Mouse (Mus musculus): ENCODE measurements around the gene Rock2.

The Rock2 gene

DNA sequence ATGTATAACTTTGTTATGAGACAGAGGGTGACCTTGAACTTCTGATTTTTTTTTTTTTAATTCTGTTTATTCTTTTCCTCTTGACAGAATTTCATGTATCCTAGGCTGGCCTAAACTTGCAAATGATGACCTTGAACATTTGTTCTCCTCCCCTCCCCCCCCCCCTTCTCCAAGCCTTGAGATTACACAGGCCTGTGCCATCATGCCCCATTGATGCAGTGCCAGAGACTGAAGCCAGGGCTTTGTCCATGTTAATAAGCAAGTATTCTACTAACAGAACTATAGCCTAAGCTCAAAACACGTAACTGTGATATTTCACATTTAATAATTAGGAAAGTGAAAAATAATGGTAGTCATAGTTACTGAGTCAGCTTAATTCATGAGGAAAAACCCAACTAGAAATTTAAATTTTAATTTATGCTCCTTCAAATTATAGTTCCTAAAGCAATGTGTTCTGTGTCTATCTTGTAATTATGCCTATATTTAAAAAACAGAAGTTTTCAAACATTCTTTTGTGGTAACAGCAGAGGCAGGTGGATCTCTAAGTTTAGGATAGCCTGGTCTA lies 12.7 kb downstream of the Rock2 start:
- no peak for DNase-seq

DNA sequence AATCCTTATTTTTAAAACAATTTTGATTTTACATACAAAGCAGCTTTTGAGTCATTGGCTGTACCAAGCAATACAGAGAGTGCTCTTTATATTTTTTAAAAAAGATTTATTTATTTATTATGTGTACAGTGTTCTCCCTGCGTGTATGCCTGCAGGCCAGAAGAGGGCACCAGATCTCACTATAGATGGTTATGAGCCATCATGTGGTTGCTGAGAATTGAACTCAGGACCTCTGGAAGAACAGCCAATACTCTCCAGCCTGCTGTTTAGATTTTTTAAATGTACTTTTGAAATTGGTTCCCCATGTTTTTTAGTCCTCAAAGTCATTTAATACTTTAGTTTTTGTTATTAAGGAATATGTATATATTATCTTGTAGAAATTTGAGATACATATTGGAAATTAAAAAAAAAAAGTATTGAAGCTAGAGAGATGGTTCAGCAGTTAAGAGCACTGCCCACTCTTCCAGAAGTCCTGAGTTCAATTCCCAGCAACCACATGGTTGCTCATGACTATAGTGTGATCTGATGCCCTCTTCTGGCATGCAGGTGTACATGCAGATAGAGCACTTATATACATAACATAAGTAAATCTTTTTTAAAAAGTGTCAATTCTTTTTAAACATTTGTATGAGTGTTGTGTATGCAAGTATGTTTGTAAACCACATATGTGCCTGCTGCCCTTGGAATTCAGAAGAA lies 13.4 kb downstream of the Rock2 start:
- DNase-seq, result no peak

GRCm38 (mm10) chr12:16911524-16911923 lies 16.8 kb downstream of the Rock2 start:
- no peak for DNase-seq

GRCm38 (mm10) chr12:16912600-16912999 lies 17.9 kb downstream of the Rock2 start:
- no peak for DNase-seq

GRCm38 (mm10) chr12:16920186-16920860 lies 25.6 kb downstream of the Rock2 start:
- DNase-seq, result no peak

- DNase-seq, result no peak
Measured at GRCm38 (mm10) chr12:16927889-16928288, 33.2 kb downstream of the Rock2 start.

- no peak for DNase-seq
Measured at GRCm38 (mm10) chr12:16934423-16934822, 39.7 kb downstream of the Rock2 start.

DNA sequence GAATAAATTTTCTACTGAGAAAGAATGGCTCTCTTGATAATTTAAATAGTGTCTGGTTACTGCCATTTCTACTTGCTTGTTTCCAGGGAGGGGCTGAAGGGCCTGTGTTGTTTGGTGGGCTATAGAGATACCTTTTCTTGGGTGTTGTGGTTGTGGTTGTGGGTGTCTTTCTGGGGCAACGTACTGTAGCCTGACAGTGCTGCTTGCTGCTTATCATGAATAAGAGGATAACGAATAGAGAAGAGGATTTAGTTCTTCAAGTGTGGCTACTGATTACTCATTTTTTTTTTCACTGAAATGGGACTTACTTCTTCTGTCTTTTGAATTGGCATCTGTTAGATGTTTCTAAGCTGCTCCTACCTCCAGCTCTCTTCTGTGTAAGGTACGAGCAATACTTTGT lies 47.3 kb downstream of the Rock2 start:
- no peak for DNase-seq

- DNase-seq, result no peak
Measured at GRCm38 (mm10) chr12:16948239-16948638, 53.5 kb downstream of the Rock2 start.

DNA sequence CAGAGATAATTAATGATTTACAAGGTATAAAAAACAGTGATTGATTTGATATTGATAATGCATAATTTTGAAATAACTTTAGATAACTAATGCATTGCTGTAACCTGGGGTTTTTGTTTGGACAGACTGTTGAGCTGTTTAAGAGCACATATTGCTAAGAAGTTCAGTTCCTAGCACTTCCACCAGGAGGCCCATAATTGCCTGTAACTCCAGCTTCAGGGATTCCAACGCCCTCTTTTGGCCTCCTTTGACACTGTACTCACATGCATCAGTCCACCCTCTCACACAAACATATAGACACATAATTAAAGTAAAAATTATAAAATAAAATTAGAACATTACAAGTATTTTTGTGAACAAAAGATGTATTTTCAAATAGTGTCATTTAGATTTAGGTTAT lies 64.2 kb downstream of the Rock2 start:
- DNase-seq, result peak; percentile 4 to 22

GRCm38 (mm10) chr12:16963354-16963753 lies 68.7 kb downstream of the Rock2 start:
- no peak for DNase-seq

DNA sequence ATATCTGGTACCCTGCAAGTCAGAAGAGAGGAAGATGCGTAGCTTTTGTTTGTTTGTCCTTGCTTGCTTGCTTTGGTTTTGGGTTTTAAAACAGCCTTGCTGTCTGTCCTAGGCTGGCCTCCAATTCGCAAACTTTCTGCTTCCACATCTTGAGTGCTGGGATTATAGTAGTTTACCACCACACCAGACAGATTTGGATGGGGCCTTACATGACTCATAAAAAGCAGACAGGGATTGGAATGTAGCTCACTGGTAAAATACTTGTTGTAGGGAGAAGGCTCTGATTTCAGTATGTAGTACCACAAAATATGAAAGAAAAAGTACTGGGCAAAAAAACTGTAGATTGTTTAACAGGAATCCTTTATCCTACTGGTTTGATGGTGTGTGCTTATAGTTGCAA lies 72.1 kb downstream of the Rock2 start:
- no peak for DNase-seq

DNA sequence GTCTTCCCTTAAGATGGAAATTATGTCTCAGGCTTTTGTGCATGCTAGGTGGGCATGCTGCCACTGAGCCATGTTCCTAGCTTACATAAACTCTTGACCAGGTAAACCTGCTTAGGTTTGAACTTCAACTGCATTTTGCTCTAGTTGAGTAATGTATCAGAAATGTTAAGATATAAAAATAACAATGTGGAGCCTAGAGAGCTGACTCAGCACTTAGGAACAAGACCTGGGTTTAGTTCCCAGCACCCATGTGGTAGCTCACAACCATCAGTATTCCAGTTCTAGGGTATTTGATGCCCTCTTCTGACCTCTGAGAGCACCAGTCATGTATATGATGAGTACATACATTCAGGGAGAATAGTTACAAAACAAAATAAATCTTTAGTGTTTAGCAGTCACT lies 82.4 kb downstream of the Rock2 start:
- DNase-seq, result no peak

DNA sequence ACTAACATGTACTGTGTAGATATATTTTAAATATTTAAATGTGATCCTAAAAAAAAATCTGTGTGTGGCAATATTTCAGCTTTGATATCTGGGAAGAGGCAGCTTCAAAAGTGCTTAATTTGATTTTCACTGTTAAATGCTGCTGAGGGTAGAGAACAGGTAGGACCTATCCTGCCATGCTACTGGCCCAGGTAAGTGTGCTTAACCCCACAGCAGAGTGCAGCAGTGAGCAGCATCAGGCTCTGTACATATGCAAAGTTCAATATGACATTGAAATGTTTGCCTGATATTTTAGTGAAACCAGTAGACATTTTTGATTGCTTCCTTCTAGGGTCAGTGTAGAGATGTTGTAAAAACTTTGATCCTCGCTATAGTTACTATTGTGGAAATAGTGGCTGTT lies 91.1 kb downstream of the Rock2 start:
- no peak for DNase-seq

DNA sequence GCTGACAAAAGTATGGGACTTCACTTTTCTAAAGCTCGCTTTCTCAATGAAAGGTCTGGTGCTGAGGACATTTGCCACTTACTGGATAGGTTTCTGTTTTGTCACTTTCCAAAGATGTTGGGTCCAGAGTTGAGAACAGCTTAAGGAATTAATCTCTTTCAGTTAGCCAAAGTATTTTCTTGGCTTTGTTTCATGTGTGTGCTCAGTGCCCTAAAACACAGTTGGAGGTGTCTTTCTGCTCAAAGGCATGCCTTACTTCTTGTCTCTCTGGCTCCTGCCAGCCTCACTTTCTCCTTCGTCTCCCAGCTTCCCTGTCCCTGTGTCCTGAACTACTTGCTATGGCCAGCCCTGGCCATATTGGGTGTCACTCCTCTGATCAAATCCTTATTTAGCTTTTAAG lies 96.7 kb downstream of the Rock2 start:
- DNase-seq, result no peak

- DNase-seq, result no peak
Measured at GRCm38 (mm10) chr12:16992355-16992754, 97.7 kb downstream of the Rock2 start.

DNA sequence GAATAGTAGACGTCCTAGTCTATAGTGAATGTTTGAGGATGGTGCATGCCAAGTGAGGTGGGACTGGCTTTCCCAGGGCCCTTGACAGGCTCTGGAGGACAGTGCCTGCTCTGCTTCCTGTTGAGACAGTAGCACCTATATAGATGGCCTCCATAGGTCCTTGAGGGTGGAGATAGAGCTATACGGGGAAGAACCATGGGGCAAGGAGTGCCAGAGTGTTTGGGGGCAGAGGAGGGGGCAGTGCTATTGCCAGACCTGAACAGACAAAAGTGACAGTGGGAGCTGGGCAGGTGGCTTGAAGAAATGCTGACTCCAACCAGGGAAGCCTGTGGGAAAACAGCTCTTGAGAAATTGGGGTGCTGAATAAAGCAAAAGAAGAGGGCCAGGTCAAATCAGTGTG lies 99.6 kb downstream of the Rock2 start:
- no peak for DNase-seq

GRCm38 (mm10) chr12:16996281-16996680 lies 101.6 kb downstream of the Rock2 start:
- DNase-seq, result no peak

- no peak for DNase-seq
Measured at GRCm38 (mm10) chr12:16996886-16997462, 102.3 kb downstream of the Rock2 start.

- DNase-seq, result no peak
Measured at GRCm38 (mm10) chr12:16999146-16999545, 104.5 kb downstream of the Rock2 start.

DNA sequence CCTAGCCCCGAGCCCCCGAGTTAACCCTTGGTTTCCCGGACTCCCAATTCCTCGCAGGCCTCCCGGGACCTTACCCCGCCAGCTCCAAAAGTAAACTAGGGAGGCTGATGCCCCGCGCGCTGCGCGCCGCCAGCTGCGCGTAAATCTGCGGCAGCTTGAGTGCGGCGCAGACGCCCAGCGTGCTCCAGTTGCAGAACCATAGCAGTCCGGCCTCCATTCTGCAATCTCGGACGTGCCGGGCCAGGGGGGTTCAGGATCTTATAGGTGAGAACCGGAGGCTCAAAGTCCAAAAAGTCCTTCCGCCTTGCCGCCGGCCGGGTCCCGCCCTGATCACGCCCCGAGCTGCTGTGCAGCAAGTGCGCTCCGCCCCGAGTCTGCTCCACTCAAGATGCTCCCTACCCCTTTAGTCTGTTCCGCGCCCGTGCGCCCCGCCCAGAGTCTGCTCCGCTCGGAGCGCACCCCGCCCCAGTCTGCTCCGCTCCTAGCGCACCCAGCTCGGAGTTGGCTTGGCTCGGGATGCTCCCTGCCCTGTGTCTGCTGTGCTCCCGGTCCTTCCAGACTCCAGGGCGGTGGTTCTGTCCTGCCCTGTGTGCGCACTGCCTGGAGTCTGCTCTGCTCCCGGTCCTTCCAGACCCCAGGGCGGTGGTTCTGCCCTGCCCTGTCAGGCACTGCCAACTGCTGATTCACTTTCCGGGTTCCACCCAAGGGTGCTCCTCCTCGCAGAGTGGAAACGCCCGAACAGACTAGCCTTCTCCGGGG lies 105.2 kb downstream of the Rock2 start, which contains the start of gene Pqlc3:
TSS of gene Pqlc3 (minus strand) at position 670 of the 759 bp plus-strand sequence.
- peak; percentile 86 to 89 for DNase-seq

GRCm38 (mm10) chr12:17000628-17001027 lies 105.9 kb downstream of the Rock2 start:
- DNase-seq, result no peak

- DNase-seq, result no peak
Measured at GRCm38 (mm10) chr12:17001211-17001610, 106.5 kb downstream of the Rock2 start.

Data from kidney, postnatal 36 days (tissue).